Mouse (Mus musculus) cerebral cortex, adult 2 months (tissue): ENCODE measurements around the gene S100a10.

Experiments used
- WGBS: fragments of 180-500 bp; shearing (Covaris S2); methylation state at CpG from one replicate; pipeline ENCODE4 v1.1.7; 2018; 5-methylcytosine and 5-hydroxymethylcytosine counted together

S100a10 gene

GRCm38 (mm10) chr3:93547749-93548540 is 6.9 kb upstream of the S100a10 start:
- WGBS = 72% methylated on average over 20 of the region's 20 CpGs

- WGBS = 72% methylated on average over 5 of the region's 6 CpGs
These were observed 6.2 kb upstream of the S100a10 start for GRCm38 (mm10) chr3:93548541-93549266.

GRCm38 (mm10) chr3:93549986-93550385 is 4.9 kb upstream of the S100a10 start:
- 63% methylated on average over 4 of the region's 4 CpGs for WGBS

- WGBS = 88% methylated on average over 5 of the region's 5 CpGs
These were observed 2.7 kb upstream of the S100a10 start for GRCm38 (mm10) chr3:93551950-93552901.

GRCm38 (mm10) chr3:93553311-93553710 is 1.6 kb upstream of the S100a10 start:
- WGBS = 89% methylated on average over 2 of the region's 2 CpGs

GRCm38 (mm10) chr3:93553765-93554378 is 1.0 kb upstream of the S100a10 start:
- WGBS = 49% methylated on average over 9 of the region's 9 CpGs

- 23% methylated on average over 13 of the region's 13 CpGs for WGBS
These were observed 400 bp upstream of the S100a10 start for GRCm38 (mm10) chr3:93554379-93554980.

- 16% methylated on average over 2 of the region's 2 CpGs for WGBS
These were observed 986 bp downstream of the S100a10 start for GRCm38 (mm10) chr3:93555878-93556254.

GRCm38 (mm10) chr3:93556599-93556998 is 1.7 kb downstream of the S100a10 start:
- WGBS = 28% methylated on average over 1 of the region's 1 CpGs

- WGBS = 50% methylated on average over 4 of the region's 4 CpGs
These were observed 2.6 kb downstream of the S100a10 start for GRCm38 (mm10) chr3:93557471-93557870.

- WGBS = 88% methylated on average over 6 of the region's 6 CpGs
These were observed 5.1 kb downstream of the S100a10 start for GRCm38 (mm10) chr3:93559961-93560360.

GRCm38 (mm10) chr3:93562372-93562771 is 7.5 kb downstream of the S100a10 start:
- 50% methylated on average over 2 of the region's 2 CpGs for whole genome bisulfite sequencing

- 60% methylated on average over 4 of the region's 4 CpGs for whole genome bisulfite sequencing
These were observed 8.3 kb downstream of the S100a10 start for GRCm38 (mm10) chr3:93563216-93563615.

GRCm38 (mm10) chr3:93566892-93567291 is 12.0 kb downstream of the S100a10 start:
- WGBS = 98% methylated on average over 3 of the region's 3 CpGs

GRCm38 (mm10) chr3:93567721-93568120 is 12.8 kb downstream of the S100a10 start:
- 92% methylated on average over 6 of the region's 6 CpGs for WGBS

- WGBS = 16% methylated on average over 7 of the region's 7 CpGs
These were observed 13.7 kb downstream of the S100a10 start for GRCm38 (mm10) chr3:93568428-93569040.

GRCm38 (mm10) chr3:93569046-93569445 is 14.2 kb downstream of the S100a10 start:
- WGBS = 43% methylated on average over 2 of the region's 2 CpGs

GRCm38 (mm10) chr3:93572058-93572791 is 17.3 kb downstream of the S100a10 start:
- 63% methylated on average over 5 of the region's 5 CpGs for WGBS

GRCm38 (mm10) chr3:93579317-93580038 is 24.6 kb downstream of the S100a10 start:
- 65% methylated on average over 6 of the region's 6 CpGs for WGBS
